Mouse (Mus musculus) liver, embryonic 14.5 days (tissue): Measurements from ENCODE around the gene Gng10.

ENCODE experiments used
- CTCF ChIP-seq: IDR thresholded peaks from 2 replicates; pipeline ENCODE4 v1.5.1; 2016; ENCODE audit warnings: antibody characterized with exemption, low read depth, control low read depth
- EP300 ChIP-seq: IDR thresholded peaks from 2 replicates; pipeline ENCODE4 v1.6.1; 2016; ENCODE audit warnings: antibody characterized with exemption, low read depth

- TF ChIP-seq CTCF (no peak), EP300 (no peak)
These were observed 2.6 kb downstream of the Gng10 start for GRCm38 (mm10) chr4:59037525-59037924.
